Mouse (Mus musculus) ZHBTc4 (cell line): ENCODE results near the gene Iqck.

Experiments
- DNase-seq: peaks from one replicate; pipeline ENCODE4 v3.0.0-alpha.2; 2011; ENCODE audit warnings: low read depth, low spot score

Gene Iqck

DNA sequence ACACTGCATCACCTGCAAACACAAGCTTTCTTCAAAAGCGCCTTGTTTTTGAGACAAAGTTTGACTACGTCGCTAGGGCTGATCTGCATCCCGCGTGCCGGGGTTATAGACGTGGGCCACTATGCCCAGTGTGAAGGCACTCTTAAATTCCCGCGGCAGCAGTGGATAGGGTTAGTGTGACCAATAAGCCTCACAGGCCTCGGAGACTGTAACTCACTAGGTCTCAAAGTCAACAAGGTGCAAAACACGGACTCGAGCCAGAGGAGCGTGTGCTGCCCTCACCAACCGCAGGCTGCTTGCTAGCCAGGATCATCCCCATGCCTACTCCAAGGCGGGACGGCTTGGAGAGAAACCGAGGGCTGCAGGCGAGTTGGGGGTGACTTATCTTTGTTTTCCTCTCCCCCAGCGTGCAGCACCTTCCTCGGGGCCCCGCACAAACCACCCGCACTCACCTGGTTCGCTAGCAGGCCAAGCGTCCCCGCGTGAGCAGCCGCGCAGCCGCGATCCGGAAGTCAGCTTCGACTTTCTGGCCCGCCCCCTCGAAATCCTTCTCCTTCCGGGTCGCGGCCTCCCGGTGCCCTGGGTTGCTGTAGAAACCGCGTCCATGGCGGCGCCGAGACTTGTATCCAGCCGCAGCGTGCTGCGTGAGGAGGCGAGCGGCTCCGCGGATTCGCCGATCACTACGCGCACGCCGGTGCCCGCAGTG, at the start of gene Iqck:
Gene Iqck (plus strand): TSS at position 582 of the 706 bp plus-strand sequence.
- peak; percentile 97 for DNase-seq

DNA sequence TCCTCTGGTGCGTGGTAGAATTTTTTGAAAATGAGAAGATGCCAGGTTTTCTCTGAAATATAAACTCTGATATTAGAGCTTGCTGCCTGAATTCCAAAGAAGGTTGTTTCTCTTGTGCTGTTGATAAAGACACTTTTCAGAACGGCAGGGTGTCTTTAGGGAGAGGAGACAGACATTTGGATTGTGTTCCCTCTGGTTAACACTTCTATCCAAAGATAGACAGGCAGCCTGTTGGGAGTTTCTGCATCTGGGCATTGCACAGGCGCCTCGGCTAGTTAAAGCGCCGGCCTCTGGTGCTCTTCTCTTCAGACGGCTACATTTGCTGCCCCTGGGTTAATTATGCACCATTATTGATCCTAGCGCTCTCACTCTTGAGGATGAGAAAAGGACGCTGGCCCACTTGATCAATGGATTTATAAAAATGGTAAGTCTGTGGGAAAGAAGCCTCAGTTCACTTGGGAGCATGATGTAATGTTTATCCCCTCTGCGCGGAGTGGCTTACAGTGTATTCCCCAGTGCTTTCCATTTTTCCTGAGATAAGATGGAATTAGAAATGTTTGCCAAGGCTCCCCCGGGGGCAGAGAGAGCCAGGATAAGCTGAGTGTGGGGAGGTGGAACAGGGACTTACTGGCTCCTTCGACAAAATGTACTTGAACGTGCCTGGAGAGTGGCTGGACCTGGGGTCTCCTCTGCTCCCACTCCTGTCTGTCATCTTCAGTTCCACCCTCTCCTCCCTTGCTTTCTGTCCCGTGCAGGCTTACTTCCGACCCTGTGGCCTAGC, 48.7 kb upstream of the Iqck start:
- DNase-seq = no peak

DNA sequence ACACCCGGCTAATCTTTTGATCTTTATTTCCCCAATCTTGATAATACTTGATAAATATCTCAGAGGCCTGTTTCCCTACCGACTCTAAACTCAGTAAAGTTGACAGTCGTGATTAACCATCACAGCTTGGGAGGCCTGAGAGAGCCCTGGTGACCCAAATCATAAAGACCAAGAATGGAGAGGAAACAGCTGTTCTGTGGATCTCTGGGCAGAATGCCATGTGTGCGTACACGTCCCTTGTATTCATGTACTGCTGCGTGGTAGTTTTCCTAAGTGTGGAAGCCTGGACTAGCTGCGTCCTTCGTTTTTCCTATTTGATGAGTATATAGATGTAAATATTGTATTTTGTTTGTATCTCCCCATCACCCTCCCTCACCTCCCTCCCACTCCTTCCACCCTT, 47.7 kb upstream of the Iqck start:
- no peak for DNase-seq

DNA sequence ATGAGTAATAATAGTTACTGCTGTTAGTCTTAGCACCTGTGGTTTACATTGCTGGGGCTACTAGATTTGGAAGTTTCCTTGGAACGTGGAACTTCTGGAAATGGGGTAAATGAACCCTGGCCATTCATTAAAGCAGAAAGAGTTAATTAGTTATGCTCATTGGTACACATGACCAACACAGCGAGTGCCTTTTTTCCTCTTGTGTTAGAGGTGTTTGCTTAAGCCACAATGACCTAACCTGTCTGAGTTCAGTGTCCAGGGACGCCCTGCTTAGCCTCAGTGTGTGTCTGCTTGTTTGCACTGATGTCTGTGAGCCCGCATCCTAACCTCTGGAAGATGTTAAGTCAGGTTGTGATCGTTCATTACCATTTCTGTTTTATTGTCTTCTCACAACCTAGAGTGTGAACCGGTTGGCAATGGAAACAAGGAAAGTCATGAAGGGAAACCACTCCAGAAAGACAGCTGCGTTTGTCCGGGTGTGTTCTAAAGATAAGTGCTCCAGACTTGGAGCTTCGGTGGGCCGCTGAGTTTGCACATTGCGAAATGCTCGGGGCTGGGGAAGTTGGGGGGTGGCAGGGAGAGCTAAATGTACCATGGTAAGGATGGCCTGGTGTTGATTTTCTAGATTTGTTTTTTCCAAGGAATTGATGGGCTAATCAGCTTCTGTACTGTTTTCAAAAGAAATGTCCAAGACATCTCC, 44.0 kb upstream of the Iqck start:
- DNase-seq = no peak

DNA sequence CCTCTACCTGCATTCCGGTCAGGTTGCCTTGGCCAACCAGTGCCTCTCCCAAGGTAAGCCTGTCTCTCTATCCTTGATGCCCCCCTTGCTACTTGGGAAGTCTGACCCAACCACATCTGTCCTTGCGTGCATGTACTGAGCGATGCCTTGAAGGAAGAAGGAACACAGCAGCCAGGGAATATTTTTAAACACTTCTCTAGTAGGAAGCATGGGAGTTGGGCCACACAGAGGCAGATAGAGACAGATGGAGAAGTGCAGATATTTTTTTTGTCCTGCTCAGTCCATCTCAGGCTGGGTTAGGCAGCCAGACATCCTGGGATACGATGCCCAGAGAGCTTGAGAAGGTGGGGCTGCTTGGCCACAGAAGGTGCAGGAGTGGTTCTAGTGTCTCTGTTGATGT, 42.0 kb upstream of the Iqck start:
- no peak for DNase-seq

DNA sequence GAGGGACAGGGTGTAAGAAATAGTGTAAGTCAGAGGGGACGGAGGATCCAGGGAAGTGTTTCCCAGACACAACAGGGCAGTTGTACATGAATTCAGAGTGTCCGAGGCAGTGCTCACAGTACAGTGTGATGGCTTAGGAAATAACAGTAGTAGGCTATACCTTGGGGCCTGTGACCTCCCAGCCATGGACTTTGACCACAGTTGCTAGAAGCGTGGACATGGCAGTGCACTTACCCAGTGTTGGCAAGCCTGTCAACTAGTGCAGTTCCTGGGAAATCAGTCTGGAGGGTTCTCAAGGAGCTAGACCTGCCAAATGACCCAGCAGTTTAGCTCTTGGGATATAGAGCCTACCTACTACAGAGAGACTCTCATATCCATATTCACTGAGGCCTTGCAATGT, 39.3 kb upstream of the Iqck start:
- DNase-seq = no peak

DNA sequence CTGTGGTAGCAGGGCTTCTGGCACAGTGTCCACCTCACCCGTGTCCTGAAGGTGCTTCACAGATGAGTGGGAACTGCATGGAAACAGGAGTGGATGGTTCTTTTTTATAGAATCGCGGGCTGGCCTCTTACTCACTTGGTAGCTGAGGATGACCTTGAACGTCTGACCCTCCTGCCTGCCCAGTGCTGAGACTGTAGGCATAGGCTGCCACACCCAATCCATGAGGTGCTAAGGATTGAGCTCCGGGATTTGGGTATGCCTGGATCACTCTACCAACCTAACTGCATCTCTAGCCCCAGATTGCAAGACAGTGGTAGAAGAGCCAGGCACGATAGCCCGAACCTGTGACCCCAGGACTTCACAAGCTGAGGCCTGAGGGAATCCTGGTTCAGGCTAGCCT, 37.8 kb upstream of the Iqck start:
- peak; percentile 67 for DNase-seq

DNA sequence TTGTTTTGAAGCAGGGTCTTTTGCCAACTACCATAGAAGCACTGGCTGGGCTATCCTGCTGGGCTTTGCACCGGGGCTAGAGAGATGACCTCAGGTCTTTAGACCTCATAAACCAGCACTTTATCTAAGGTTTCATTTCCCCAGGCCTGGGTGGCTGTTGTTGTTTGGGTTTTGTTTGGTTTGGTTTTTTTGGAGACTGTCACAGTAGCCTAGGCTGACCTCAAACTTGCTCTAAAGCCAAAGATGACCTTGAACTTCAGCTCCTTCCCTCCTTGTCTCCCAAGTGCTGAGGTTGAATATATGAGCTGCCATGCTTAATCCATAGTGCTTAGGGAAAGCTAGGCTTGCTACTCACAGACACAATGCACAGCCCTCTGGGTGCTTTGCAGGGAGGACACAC, 35.9 kb upstream of the Iqck start:
- no peak for DNase-seq

DNA sequence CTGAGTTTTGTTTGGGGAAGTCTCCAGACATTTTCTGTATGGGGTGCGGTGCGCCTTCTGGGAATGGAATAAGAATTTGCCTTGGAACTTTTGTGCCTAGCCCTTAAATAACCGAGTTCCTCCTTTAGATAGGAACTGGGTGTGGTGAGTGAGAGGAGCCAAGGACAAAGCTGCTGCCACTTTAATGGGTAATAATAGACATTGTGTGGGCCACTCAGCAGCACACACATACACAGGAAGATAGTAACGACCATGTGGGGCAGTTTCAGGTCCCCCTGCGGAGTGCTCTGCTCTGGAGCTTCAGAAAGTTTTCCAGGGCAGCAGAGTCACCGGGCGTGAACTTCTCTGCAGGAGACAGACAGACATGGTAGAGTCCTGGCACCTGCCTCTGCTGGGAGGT, 34.2 kb upstream of the Iqck start:
- peak; percentile 85 for DNase-seq

DNA sequence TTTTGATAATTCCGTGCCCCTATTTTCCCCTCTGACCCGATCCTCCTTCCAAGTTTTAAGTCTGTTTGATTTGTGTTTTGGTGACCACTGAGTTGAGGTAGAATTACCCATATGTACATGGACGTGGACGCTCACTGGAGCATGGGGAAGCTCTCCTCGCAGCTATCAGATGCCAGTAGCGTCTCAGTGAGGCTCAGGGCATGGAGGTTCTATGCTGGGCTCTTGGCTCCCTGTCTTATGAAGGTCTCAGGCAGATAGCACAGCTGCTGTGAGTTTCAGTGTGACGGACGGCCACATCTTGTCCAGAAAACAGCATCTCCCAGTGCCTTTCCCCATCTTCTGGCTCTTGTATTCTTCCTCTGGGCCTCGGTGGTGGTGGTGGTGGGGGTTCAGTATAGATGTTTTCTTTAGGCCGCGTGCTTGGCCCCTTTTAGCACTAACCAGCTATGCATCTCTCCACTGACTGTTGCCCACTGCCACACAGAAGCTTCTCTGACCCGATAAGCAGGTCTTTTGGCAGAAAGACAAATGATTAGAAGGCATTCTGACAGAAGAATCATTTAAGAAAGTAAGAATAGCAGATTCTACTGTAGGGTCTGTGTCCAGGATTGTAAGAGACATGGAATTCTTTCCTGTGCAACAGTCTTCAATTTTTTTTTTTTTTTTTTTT, 33.5 kb upstream of the Iqck start:
- no peak for DNase-seq

DNA sequence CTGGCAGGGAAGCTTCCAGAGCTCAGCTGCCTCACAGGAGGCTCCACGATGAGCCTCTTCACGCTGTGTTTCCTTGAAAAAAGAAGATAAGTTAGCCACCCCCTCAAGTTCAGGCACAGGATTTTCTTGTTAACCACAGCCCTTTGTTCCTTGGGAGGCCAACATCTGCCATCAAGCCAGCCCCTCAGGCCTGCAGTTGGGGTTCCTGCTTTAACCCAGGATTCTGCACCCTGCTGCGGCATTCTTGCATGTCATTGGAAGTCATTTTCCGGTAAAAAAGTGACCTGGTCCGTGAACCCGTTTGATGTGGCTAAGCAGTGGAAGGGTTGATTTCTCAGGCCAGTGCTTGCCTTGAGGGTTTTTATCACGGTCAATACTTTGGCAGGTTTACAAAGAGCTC, 31.1 kb upstream of the Iqck start:
- DNase-seq = peak; percentile 54

DNA sequence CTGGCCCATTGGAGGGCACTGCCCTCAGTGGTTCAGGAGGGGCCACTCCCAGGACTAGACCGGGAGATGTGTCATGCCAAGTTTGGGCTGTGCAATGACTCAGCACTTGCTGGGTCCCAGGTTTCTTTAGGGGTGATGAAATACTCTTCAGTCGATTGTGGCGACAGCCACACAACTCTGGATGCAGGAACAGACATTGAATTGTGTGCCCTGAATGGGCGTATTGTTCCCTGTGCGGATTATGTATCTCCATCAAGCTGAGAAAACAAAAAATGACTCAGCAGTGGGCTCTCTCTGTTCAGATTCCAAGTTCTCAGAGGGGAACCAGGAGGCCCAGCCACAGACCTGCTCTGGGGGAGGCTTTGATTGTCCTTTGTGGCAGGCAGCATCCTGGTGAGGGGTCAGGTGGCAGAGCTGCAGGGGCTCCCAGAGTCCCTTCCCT, 27.6 kb upstream of the Iqck start:
- DNase-seq = no peak

DNA sequence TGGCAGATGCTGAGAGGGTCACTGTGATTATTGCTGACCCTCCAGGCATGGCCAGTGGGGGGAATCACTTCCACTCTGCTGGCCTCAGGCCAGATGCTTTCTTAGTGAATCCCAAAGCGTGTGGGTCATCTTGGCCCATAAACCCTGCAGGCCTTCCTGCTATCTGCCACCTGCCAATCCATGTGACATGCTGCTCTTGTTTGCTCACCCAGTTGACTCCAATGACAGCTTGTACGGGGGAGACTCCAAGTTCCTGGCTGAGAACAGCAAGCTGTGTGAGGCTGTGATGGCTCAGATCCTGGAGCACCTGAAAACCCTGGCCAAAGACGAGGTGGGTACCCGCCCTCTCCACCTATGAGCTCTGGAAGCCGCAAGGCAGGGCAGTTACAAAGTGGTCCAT, 17.7 kb upstream of the Iqck start:
- DNase-seq = no peak

DNA sequence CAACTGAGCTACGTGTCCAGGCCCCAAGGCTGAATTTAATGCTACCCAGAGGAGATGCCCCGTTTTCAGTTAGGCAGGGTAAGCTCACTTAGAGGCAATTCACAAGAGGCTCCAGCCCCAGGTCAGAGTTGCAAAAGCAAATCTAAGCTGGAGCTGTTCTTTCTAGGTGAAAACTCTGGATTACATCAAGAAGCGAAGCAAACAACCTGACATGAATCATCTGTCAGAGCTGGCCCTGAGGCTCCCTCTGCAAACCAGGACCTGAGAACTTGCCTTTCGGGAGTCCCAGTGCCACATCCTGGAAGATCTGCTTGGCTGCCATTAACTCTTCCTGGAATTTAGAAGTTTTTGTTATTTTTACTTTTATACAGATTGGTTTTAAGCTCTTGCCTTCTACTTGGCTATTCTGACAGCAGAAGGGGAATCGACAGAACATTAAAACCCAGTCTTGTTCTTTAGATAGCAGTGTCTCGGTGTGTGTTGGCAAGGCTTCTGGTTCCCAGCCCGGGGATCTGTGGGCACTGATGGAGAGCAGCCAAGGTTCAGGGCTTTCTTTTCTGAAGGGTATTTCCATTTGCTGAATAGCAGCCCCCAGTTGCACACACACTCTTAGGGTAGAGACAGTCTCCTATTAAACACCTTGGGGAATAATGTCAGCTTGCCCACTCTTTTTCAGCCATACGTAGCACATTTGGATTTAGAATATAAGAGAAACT, 14.4 kb upstream of the Iqck start:
- no peak for DNase-seq

DNA sequence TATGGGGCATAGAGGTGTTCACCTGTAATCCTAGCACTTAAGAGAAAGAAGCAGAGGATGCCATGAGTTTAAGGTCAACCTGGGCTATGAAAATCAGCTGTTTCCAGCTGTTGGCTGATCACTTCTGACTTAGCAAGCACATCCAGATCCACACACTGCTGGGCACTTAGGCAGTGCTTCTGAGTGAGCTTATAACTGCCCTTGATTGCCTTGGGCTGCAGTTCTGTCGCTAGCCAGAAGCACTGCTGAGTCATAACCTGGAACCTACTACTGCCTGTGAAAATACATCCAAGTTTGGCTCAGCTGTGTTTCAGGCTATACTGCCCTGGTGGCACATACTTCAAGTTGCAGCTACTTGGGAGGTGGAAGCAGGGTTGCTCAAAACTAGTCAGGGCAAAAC, 13.8 kb upstream of the Iqck start:
- peak; percentile 49 for DNase-seq

DNA sequence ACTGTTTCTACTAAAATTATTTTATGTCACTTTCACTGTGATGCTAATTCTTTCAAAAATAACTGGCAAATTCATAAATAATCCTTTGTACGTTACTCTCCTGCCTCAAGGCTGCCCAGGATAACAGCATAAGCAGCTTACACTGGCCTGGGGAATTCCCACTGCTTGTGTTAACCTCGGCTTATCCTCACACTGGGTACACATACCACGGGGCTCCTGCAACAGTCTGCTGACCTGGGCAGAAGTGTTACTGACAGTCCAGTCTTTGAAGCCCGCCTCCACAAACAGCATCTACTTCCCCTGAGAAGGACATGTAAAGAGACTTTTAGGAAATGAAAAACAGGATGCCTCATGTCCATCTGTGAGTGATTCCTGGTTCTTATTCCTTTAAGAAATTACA, 12.6 kb upstream of the Iqck start:
- no peak for DNase-seq

DNA sequence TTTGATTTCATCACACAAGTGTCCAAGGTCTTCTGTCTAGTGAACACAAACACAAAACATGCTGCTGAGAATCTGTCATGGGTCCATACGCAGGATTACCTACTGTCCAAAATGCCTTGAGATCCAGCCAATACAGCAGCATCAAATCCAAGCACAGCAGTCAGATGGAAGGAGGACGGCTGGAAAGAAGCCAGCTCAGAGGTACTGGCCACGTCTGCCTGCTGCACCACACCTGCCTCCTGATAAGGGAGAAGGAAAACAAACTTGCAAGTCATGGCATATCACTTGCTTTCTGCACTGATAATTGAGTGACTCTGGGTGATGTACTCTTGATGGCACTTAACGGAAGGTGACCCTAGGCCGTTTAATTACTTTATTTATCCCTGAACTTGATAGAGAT, 10.4 kb upstream of the Iqck start:
- no peak for DNase-seq

DNA sequence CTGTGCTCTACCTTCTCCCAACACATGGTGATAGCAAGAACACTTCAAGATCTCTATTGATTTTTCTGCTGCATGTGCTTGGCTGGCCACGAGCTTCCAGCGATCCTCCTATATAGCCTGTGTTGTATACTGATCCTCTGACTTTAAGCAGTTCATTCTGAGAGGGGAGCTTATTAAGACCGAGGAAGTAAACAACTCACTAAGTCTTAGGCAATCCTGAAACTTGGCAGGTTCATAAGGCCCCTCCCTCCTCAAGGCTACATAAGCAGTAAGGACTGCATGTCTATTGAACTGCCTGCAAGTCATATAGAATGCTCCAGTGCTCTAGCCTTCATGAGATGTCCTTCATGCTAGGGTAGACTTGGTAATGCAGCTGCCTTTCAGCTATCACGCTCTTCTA, 9.2 kb upstream of the Iqck start:
- DNase-seq = no peak

DNA sequence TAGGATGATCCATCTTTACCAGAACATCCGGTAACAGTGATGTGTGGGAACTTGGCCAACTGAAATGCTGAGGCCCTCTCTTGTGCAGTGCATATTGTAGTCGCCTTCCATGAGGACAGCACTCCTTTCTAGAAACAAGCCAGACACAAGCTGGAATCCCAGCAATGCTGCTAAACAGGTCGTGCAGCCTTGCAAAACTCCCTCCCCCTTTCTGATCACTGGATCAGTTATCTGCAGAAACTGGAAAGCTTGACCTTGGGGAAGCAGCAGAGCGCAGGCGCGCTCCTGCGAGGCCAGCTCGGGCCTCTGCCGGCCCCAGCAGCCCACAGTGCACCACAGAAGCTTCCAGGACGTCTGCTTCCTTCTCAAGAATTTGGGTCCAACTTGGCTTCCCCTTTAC, 6.8 kb upstream of the Iqck start:
- DNase-seq = peak; percentile 27

DNA sequence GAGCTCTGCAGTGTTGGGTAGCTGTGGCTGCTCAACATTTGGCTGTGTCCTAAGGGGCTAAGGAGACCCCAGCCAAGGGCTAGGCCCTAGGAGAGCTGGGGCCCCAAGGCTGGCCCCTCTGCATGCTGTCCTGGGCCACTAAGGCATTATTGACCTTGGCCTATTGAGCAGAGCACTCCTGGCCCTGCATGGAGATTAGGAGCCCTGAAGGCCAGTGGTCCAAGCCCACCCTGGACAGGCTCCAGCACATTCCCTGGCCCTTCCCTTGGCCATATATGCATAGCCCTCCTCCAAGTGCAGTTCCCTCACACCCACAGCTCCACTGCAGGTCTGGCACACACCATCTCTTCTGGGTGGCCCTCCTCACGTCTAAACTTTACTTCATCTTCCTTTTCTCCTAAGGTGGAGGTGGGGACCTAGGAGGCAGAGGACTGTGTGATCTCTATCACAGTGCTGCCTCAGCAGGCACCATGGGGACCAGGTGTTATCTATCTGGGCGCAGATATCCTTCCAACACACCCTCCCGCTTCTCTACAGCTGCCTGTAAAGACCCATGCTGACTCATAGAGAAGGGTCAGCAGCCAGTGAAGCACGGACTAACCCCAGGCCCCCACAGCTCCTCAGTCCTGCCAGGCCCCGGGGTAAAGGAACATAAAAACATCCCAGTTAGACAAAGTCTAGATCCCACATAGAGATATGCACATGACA, 5.9 kb upstream of the Iqck start:
- DNase-seq = no peak
